Mouse (Mus musculus): ENCODE results near the gene Arhgef7. TPM values are rescaled to one million over a fixed set of nuclear protein-coding genes. Genes with fewer than 3 reads are reported as not detected.
"Not testable (repeated sequence)": the region's sequence is repeated elsewhere in the genome, so short reads cannot be mapped to it uniquely, and the experiment has no call there.

Gene Arhgef7
- polyA plus RNA-seq, 1 experiment from 2014 or later = 50.1 TPM

GRCm38 (mm10) chr8:11846807-11847206 lies 119.3 kb downstream of the Arhgef7 start:
- WGBS = 97% methylated on average over 6 of the region's 6 CpGs
- Histone ChIP-seq H3K9me3 (no peaks in the 10 kb centered on the region), H3K4me2 (no peak overlapping the region), H3K36me3 (no peaks in the 10 kb centered on the region), H3K4me3 (no peak overlapping the region), H3K9ac (no peak overlapping the region), H3K4me1 (peaks cover 3% of the 10 kb centered on the region), H3K27ac (no peak overlapping the region), H3K27me3 (no peaks in the 10 kb centered on the region)
- ATAC-seq (ENCODE audit: insufficient number of reproducible peaks, low FRiP score, low TSS enrichment, low read depth) = no peak

GRCm38 (mm10) chr8:11867832-11868231 lies 140.3 kb downstream of the Arhgef7 start:
- no peak for ATAC-seq (ENCODE audit: insufficient number of reproducible peaks, low FRiP score, low TSS enrichment, low read depth)
- Histone ChIP-seq H3K27ac (no peak overlapping the region), H3K9ac (no peak overlapping the region), H3K36me3 (no peaks in the 10 kb centered on the region), H3K9me3 (no peaks in the 10 kb centered on the region), H3K4me1 (no peaks in the 10 kb centered on the region), H3K4me3 (no peak overlapping the region), H3K27me3 (no peaks in the 10 kb centered on the region), H3K4me2 (no peak overlapping the region)

GRCm38 (mm10) chr8:11874227-11874626 lies 146.7 kb downstream of the Arhgef7 start:
- not testable (repeated sequence) for H3K27ac ChIP-seq; ATAC-seq (ENCODE audit: insufficient number of reproducible peaks, low FRiP score, low TSS enrichment, low read depth); H3K27me3 ChIP-seq; H3K4me3 ChIP-seq; H3K4me1 ChIP-seq; H3K4me2 ChIP-seq; H3K9ac ChIP-seq; H3K36me3 ChIP-seq; H3K9me3 ChIP-seq
- WGBS = 92% methylated on average over 6 of the region's 6 CpGs

GRCm38 (mm10) chr8:11884646-11885045 lies 157.1 kb downstream of the Arhgef7 start:
- Histone ChIP-seq H3K4me1 (no peaks in the 10 kb centered on the region), H3K9me3 (no peaks in the 10 kb centered on the region), H3K4me2 (no peak overlapping the region), H3K27ac (no peak overlapping the region), H3K4me3 (no peak overlapping the region), H3K9ac (no peak overlapping the region), H3K27me3 (no peaks in the 10 kb centered on the region), H3K36me3 (no peaks in the 10 kb centered on the region)
- no peak for ATAC-seq (ENCODE audit: insufficient number of reproducible peaks, low FRiP score, low TSS enrichment, low read depth)
- 92% methylated on average over 3 of the region's 3 CpGs for WGBS

Other genes with a start within 250 kb of the Arhgef7 start
- gene Rab20, start 249.0 kb upstream of the Arhgef7 start, polyA plus RNA-seq (2015; fragmentation: Nextera tagmentation; extraction: Ambion mirVana) = 1.8 and 2.0 TPM in 2 replicates
- gene Naxd, start 230.2 kb upstream of the Arhgef7 start, polyA plus RNA-seq (2015; fragmentation: Nextera tagmentation; extraction: Ambion mirVana) = 117 and 124 TPM in 2 replicates
- 25.9 and 29.7 TPM in 2 replicates for gene Cars2, start 176.9 kb upstream of the Arhgef7 start, polyA plus RNA-seq (2015; fragmentation: Nextera tagmentation; extraction: Ambion mirVana)
- 38.0 and 39.9 TPM in 2 replicates for gene Ing1, start 172.2 kb upstream of the Arhgef7 start, polyA plus RNA-seq (2015; fragmentation: Nextera tagmentation; extraction: Ambion mirVana)
- gene Ankrd10, start 92.0 kb upstream of the Arhgef7 start, polyA plus RNA-seq (2015; fragmentation: Nextera tagmentation; extraction: Ambion mirVana) = 83.0 and 88.2 TPM in 2 replicates
- 0.53 TPM in 1 of 2 replicates, not detected in the other for gene 1700016D06Rik, start 26.7 kb upstream of the Arhgef7 start, polyA plus RNA-seq (2015; fragmentation: Nextera tagmentation; extraction: Ambion mirVana)
- not detected in 2 replicates for gene Tex29, start 112.8 kb downstream of the Arhgef7 start, polyA plus RNA-seq (2015; fragmentation: Nextera tagmentation; extraction: Ambion mirVana)